Mouse (Mus musculus): ENCODE results near the gene 2210016L21Rik.
A peak's percentile ranks its signal among the peaks of the same experiment; 100 is the strongest.
"Not testable (repeated sequence)": the region's sequence is repeated elsewhere in the genome, so short reads cannot be mapped to it uniquely, and the experiment has no call there.

The 2210016L21Rik gene

DNA sequence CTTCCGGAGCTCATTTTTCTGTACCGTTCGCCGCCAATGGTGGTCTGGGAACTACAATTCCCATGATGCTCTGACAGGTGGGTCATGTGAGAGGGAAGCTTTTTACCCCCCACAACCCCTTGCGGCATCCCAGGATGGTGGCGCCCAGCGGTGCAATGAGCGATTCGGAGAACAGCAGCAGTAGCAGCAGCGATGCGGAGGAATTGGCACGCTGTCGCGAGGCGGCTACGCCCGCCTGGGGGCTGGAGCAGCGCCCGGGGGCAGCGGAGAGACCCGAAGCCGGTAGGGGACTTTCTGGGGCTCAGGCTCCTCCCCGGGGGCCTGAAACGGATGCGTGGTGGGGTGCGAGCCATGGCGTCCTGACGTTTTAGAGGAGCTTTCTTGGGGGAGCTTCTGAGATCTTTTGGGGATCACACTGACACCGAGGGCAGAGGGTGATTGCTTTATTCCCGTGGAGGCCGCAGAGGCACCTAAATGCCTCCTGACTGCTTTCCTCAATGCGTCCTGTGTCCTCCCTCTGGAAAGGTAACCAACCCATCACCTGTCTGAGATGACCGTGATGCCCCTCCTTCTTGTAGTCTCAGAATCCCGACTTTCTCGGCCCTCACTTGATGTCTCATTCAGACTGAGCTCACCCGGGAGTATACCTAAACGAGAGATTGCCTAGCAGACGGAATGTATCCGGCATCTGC lies at the start of gene 2210016L21Rik:
2210016L21Rik (plus strand) TSS at position 85 of the 692 bp plus-strand sequence.
- peak; percentile 82 for DNase-seq (ENCODE audit: extremely low read depth, low read depth)

DNA sequence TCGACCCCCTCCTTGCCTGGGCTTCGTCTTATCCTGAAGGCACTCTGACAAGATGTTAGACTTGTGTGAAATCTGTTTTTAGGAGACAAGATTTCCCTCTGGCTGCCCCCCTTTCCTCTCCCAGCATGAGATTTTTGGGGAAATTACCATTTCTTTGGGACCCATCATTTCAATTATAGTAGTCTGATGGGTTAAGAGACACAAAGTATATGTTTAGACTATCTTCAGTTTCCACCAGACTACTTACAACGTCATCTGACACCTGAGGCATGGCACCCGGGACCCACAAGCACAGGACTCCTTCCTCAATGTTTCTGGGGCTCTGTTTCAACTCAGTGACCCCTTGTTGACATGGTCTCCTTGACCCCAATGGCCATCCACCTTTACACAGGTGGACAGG lies 46.4 kb upstream of the 2210016L21Rik start:
- no peak for DNase-seq (ENCODE audit: extremely low read depth, low read depth)

DNA sequence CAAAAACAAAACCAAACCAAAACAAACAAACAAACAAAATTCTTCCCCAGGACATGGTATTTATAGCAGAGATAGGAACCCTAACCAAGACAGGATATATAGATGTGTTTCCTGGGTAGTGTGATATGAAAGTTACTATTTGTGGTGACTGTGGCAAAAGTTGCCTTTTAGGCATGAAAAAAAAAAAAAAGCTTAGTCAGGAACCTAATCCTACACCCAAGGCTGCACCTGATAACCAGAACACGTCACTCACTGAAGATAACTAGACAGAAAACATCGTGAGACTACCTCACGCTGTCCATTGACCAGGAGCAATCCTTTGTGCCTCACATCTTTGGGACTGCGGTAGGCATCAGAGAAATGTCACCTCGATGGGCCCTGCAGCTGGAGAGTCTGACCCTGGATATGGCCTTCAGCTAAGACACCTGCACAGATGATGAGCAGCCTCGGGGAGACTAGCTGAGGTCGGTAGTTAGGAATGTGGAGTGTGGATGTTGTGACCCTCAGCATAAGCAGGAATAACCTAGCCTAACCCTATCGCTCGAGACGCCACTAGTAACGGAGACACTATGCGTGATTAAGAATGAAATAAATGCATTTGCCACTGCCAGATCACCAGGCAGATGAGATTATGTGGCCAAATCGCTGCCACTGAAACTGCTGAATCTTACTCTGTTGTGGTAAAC lies 45.1 kb upstream of the 2210016L21Rik start, which contains the start of gene Oasl2:
Oasl2 (plus strand) TSS at position 249 of the 686 bp plus-strand sequence.
- no peak for DNase-seq (ENCODE audit: extremely low read depth, low read depth)

DNA sequence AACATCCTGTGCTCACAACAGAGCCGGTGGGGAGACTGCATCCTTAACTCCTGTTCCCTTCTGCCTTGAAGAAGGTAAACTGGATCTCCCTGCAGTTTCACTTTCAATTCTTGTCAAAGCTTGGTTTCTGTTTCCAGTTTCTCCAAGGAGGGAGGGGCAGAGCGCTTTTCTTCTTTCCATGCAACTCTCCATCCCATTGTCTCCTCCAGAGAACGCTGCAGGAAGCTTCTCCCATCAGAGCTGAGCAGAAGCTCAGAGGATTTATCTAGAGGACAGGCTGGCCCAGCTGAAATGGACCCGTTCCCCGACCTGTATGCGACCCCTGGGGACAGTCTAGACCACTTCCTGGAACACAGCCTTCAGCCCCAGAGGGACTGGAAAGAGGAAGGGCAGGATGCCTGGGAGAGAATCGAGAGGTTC lies 44.6 kb upstream of the 2210016L21Rik start:
- no peak for DNase-seq (ENCODE audit: extremely low read depth, low read depth)

DNA sequence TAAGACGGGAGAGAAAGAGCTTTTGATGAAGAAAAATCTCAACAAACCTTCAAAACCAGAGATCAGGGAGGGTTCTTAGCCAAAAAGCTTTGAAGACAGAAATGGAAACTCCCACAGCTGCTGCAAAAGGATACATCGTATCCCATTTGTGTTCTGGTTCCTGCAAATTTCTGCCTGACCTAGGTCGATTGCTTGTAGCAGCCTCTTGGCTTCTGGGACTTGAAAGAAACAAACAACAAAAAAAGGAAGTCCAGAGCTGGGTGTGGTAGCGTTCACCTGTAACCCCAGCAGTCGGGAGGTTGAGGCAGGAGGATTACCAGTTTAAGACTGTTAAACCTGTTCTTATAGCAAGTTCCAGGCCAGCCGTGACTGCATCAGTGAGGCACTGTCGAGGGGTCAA lies 43.1 kb upstream of the 2210016L21Rik start:
- no peak for DNase-seq (ENCODE audit: extremely low read depth, low read depth)

DNA sequence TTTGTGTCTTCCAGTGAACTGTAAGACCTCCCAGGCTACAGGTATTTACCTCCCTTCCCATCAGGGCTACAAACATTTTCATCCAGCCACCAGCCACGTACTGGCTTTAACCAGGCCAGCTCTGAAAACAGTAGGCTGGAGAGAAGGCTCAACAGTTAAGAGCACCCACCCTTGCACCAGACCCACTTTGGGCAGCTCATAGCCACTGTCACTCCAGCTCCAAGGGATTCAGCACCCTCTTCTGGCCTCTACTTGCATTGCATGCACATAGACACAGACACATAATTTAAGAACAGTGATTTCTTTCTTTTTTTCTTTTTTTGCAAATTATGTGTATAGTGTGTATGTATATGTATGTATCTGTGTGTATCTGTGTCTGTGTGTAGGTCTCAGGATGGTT lies 39.5 kb upstream of the 2210016L21Rik start:
- DNase-seq (ENCODE audit: extremely low read depth, low read depth), result no peak

DNA sequence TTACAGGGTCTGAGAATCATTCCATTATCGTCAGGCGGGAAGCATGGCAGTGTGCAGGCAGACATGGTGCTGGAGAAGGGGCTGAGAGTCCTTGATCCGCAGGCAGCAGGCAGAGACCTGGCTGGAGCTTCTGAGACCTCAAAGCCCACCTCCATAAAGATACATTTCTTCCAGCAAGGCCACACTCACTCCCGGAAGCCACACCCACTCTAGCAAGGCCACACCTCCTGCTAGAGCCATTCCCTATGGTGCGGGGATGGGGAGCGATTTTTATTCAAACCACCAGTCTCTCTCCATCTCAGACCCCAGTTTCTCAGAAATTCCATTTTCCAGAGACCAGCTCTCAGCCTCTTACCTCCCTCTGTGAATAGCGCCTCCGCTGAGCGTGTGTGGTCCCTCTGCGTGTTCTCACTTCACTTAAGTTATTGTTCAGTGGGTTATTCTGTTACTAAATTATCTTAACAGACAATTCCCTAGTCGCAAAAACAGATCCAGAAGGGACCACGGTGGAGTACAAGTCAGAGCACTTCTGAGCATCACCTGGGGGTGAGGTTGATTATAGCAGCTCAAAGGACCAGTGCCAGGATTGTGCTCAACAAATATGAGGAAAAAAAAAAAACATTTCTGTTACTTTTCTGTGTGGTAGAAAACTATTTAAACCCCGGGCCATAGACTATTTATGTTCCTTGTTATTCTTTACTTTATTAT lies 33.2 kb upstream of the 2210016L21Rik start:
- no peak for DNase-seq (ENCODE audit: extremely low read depth, low read depth)

DNA sequence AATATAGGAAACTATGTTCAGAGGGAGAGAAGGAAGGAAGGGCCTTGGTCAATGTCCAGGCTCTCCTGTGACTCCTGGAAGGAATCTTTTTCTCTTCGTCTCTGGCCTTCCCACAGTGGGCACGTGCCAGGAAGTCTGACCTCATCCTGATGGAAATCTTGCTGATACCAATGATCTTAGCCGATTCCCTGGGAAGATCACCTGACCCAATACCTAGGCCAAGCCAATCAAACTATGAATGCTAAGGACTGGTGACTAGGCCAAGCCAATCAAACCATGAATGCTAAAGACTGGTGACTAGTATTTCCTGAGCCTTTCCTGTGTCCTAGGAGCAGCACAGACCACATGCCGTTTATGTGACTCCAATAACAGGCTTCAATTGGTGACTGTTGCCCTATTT lies 28.3 kb upstream of the 2210016L21Rik start:
- no peak for DNase-seq (ENCODE audit: extremely low read depth, low read depth)

DNA sequence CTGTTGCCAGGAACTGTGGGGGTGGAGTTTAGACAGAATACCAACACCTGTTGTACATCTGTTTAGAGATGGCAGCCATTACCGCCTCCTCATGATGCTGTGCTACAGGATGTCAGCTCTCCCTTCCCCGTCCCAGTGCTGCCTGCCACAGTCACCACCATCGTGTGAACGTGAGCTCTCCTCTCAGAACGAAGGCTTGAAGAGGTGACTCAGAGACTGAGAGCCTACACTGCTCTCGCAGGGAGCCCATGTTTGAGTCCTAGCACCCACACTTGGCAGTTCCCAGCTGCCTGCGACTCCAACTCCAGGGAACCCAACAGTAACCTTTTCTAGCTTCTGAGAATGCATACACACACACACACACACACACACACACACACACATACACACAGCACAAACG lies 27.1 kb upstream of the 2210016L21Rik start:
- DNase-seq (ENCODE audit: extremely low read depth, low read depth), result no peak

DNA sequence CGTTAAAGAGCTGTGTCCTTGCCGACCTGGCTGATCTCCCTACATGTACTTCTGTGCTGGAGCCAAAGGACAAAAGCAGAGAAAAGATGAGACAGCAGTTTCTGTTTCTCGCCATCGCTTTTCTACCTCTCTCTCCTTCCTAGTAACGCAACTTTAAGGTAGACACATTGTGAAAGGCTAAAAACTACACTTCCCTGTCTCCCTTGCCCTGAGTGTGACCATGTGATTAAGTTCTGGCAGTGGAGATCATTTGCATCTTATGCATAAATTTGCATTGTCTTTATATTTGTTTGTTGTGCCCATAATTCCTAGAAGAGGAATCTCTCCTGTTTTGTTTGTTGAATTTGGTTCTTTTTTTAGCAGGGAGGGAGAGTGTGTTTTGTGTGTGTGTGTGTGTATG lies 26.1 kb upstream of the 2210016L21Rik start:
- no peak for DNase-seq (ENCODE audit: extremely low read depth, low read depth)

DNA sequence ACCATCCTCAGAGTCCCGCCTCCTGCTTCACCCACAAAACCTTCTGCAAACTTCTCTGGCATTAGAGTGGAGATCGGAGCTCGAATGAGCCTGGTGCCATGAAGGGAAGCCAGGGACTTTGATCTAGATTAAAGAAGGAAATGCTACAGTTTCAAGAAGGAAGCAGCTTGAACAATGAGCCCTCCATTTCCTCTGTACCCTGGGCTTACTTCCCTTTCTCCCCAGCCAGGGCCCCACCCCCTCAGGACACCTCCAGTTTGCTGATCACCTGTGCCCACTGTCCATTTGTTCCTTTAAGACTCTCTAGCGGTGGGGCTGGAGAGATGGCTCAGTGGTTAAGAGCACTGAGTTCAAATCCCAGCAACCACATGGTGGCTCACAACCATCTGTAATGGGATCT lies 25.2 kb upstream of the 2210016L21Rik start:
- DNase-seq (ENCODE audit: extremely low read depth, low read depth), result no peak

DNA sequence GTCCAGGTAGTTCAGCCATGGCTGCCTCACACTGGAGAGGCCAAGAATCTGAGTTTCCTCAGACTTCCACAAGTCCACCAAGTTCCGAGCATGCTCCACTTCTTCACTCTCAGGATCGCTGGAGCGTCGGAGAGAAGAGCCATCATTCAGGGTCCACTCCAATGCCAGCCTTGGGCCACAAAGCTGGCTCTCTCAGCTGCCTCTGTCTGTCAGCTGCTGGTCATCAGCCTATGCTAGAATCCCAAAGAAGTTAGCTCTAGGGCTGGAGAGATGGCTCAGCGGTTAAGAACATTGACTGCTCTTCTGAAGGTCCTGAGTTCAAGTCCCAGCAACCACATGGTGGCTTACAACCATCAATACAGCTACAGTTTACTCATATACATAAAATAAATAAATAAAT lies 24.6 kb upstream of the 2210016L21Rik start:
- DNase-seq (ENCODE audit: extremely low read depth, low read depth), result not testable (repeated sequence)

DNA sequence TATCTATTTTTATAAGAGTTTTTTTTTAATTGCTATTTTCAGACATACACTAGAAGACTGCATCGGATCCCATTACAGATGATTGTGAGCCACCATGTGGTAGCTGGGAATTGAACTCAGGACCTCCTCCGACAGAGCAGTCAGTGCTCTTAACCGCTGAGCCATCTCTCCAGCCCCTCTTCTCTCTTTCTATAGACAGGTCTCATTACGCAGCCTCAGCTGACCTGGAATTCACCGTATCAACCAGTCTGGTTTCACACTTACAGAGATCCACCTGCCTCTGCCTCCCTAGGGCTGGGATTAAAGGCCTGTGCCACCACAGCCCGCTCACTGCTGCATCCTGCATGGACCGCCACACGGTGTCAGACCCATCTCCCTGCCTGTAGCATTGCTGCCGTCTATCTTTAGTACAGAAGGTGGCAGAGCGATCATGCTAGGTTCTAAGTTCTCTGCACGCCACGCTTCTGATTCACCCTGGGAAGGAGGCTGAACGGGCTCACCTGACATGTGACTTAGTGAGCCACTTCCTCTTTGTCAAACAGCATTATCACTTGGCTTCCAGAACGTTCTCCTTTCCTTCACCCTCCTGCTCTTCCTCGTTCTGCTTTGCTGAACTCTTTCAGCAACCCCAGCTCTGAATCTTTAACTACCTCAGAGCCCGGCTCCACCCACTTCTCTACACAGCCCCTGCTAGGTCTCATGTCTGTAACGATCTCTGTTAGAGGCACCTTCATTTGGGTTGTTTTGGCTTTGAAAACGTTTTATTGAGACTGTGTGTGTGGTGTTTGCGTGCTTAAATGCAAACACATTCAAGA lies 20.2 kb upstream of the 2210016L21Rik start:
- peak; percentile 98 for DNase-seq (ENCODE audit: extremely low read depth, low read depth)

DNA sequence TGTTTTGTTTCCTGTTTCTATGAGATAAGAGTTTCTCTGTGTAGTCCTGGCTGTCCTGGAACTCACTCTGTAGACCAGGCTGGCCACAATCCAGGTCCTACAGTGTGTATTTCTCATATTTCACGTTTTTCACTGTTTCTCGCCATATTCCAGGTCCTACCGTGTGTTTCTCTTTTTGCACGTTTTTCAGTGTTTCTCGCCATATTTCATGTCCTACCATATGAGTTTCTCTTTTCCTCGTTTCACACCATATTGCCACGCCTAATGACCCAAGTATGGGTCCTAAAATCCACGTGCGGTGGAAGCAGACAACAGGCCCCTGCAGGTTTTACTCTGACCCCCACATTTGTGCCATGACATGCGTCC lies 19.6 kb upstream of the 2210016L21Rik start:
- DNase-seq (ENCODE audit: extremely low read depth, low read depth), result no peak

DNA sequence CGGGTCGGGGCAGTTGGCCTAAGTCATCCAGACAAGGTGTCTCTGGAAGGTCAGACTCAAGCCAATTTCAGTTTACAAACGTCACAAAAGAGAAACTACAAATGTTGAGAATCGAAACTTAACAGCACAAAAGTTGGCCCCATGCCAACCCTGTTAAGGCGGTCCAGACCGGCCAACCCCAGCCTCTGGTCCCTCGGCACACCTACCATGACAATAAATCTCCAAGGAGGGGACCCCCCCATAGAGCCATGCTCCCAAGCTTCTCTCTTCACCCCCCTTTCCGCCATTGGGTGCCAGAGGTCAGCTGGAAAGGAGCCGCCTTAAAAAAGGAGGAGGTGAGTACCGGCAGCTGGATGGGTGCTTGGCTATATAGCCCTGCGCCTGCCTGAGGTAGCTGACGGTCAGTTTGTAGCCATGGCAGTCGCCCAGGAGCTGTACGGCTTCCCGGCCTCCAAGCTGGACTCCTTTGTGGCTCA lies 18.9 kb upstream of the 2210016L21Rik start, which contains the start of gene Oasl1:
Oasl1 (plus strand) TSS at position 243 of the 476 bp plus-strand sequence.
- peak; percentile 49 for DNase-seq (ENCODE audit: extremely low read depth, low read depth)

DNA sequence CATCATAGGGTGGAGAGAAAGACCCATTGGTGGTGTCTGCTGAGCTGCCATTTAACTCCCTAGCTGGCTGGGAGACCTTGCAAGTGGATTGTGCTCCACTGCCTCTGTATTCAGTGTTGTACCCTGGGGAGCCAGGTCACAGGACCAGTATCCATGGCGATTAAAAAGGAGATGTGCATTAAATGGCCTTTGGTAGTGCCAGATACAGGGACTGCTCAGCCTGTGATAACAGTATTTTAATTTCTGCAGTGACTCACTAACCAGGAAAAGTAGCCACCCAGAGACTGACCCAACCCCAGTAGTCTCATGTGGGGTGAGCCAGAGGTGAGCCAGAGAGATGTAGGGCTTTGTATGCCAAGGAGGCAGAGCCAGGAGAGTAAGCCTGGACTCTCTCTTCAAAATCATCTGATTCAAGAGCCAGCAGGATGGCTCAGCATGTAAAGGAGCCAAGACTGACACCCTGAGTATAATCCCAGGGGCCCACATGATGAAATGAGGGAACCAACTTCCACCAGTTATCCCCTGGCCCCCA lies 15.7 kb upstream of the 2210016L21Rik start:
- no peak for DNase-seq (ENCODE audit: extremely low read depth, low read depth)

DNA sequence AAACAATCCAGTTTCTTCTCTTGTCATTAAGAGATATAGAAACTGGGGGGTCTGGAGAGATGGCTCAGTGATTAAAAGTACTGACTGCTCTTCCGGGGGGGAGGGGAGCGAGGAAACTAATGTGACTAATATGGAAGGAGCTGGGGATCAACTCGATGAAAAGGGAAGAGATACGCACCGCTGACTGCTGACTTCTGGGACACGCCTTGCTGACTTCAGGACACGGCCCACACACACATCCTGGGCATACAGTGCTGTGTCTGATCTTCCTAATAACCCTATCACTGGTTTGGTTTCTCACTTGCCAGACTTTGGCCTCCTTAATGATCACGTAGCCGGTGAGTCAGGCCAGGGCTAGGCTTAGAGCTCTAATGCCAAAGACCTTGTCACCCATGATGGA lies 15.2 kb upstream of the 2210016L21Rik start:
- peak; percentile 59 for DNase-seq (ENCODE audit: extremely low read depth, low read depth)

DNA sequence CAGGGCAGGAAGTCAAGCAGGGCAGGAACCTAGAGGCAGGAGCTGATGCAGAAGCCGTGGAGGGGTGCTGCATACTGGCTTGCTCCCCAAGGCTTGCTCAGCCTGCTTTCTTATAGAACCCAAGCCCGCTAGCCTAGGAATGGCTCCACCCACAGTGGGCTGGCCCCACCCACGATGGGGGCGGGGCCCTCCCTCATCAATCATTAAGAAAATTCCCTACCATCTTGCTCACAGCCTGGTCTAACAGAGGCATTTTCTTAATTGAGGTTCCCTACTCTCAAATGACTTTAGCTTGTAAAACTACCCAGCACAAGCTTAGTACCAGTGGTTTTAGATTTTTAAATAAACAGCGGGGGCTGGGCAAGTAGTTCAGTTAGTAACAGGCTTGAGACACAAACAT lies 10.3 kb upstream of the 2210016L21Rik start:
- no peak for DNase-seq (ENCODE audit: extremely low read depth, low read depth)

DNA sequence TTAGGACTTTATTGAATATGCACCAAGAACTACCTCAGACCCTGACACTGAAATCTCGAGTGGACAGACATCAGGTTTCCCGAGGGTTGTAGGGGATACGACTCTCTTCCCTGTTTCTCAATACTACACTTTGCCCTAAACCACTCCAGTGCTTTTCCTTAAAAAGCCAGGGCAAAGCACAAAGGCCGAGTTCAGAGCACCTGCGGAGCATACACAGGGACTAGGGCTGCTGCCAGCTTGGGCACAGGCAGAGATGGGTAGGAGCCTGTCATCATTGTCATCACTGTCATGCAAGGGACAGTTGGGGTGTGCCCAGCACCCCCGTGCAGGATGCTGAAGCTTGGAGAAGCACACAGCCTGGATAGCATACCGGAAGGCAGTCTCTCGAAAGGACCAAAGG lies 8.8 kb upstream of the 2210016L21Rik start:
- no peak for DNase-seq (ENCODE audit: extremely low read depth, low read depth)

DNA sequence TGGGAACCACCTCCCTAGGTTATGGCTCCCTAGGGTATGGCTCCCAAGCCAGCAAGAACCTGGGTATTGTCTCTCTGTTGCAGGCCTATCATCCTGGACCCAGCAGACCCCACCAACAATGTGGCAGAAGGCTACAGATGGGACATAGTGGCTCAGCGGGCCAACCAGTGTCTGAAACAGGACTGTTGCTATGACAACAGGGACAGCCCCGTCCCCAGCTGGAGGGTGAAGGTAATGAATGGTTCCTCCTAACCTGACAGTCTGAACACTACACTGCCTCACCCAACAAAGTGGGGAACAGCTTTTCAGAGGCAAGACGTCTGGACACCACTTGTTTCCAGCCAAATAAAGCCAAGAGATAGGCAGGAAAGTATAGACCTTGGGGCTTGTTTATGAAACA lies 6.1 kb upstream of the 2210016L21Rik start:
- DNase-seq (ENCODE audit: extremely low read depth, low read depth), result no peak

DNA sequence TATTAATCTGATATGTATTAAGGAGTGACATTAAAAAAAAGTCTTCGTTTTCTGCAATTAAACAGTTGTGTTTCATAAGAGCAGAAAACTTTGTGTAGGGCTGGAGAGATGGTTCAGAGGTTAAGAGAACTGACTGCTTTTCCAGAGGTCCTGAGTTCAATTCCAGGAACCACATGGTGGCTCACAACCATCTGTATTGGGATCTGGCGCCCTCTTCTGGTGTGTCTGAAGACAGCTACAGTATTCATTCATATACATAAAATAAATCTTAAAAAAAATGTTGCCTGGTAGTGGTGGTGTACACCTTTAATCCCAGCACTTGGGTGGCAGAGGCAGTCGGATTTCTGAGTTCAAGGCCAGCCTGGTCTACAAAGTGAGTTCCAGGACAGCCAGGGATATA lies 820 bp upstream of the 2210016L21Rik start:
- not testable (repeated sequence) for DNase-seq (ENCODE audit: extremely low read depth, low read depth)

Measured in MEL-GATA-1-ER (cell line).